Mouse (Mus musculus): ENCODE results near the gene Csnk2a1. TPM values are rescaled to one million over a fixed set of nuclear protein-coding genes. Genes with fewer than 3 reads are reported as not detected.

Gene Csnk2a1
- polyA plus RNA-seq, 1 experiment = 14.9 TPM

DNA sequence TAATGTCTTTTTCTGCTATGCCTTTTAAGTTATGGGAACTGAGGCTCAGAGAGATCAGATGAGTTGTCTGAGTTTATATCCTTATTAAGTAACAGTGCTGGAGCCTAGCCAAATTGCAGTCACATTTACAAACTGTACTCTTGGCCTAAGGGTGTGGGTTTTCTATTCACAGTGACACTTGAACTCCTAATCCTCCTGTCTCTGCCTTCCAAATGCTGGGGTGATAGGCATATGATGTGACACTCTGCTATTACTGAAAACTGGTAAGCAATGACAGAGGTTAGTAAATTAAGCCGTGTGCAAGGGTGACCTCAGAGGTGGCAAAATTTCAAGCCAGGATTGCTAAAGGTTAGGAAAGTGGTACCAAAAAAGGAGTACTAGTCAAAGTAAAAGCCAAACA is 9.7 kb upstream of the Csnk2a1 start:
- TF ChIP-seq GATA1 (IDR thresholded peaks at IDR 0.05; ENCODE audit: low read length) = no peak

DNA sequence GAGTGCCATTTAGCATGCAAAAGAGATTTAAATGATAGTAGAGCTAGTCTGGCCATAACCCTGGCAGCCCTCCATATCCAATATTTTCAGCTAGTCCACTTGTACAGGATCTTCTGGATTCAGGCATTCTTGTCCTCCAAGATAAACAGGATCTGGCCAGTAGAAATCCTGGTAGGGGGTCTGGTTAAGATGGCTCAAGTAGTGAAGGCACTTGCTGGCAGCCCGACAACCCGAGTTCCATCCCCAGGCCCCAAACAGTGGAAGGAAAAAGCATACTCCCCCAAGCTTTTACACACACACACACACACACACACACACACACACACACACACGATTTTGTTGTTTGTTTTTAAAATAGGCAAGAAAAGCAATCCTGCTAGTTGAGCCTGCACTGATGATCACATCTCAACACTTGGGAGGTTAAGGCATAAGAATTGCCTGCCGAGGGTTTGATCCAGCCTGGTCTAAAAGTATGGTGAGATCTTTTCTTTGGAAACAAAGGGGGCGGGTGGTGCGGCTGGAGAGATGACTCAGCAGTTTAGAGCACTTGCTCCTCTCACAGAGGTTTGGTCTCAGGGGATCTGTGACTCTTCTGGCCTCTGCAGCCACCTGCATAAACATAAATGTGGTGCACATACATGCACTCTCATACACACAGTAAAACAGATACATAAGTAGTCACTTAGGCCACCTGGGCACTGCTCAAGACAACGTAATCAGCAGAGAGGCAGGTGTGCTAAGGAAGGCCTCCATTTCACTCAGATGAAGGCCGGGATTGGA is 2.9 kb upstream of the Csnk2a1 start:
- TF ChIP-seq GATA1 (IDR thresholded peaks at IDR 0.05; ENCODE audit: low read length) = no peak

DNA sequence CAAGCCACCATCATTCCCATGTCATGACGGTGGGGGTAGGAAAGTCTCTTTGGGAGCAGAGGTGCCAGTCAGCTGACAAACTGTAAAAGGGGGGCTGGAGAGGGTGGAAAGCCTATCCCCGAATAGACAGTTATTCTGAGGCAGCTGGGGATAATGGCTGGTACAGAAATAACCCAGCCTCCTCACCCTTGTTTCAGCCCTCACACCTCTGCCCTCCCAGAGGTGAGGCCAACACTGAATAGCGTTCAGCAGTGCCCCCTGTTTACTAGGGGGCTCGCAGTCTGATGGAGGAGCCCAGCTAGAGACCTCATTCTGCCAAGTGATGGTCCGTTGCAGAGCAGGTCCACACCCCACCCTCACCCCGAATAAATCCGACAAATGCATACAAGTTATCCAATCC is 1.1 kb upstream of the Csnk2a1 start:
- TF ChIP-seq GATA1 (IDR thresholded peaks at IDR 0.05; ENCODE audit: low read length) = no peak

DNA sequence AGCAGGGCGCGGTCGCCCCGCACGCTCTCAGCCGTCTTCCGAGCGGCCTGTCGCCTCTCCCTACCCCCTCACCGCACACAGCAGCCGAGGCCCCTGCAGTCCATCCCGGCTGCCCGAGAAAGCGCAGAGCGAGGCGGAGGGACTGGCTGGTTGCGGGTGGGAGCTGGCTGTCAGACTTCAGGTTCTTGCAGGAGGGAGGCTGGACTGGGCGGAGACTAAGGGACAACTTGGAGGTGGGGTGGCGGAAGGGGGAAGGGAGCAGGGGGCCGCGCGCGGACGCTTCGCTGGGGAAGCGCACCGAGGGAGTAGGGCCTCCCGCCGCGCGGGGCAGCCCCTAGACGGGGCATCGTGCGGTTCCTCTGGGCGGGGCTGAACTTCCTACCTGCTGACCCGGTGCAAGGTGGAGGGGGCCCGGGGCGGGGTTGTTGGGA is 427 bp downstream of the Csnk2a1 start:
- TF ChIP-seq GATA1 (IDR thresholded peaks at IDR 0.05; ENCODE audit: low read length) = no peak

DNA sequence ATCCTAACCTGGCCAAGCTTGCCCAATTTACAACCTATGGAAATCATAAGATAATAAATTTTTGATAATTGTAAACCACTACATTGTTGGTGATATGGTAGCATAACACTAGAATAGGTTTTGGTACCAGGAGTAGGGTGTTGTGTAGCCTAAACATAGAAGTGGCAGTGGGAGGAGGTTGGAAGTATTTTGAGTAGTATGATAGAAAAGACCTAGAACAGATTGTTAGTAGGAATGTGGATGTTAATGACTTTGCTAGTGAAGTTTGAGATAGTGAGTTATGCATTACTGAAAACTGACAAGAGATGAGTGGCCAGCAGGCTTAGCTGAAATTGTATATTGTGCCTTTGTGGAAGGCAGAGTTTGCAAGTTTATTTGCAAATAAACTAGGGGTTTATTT is 3.4 kb downstream of the Csnk2a1 start:
- no peak for TF ChIP-seq GATA1 (IDR thresholded peaks at IDR 0.05; ENCODE audit: low read length)

DNA sequence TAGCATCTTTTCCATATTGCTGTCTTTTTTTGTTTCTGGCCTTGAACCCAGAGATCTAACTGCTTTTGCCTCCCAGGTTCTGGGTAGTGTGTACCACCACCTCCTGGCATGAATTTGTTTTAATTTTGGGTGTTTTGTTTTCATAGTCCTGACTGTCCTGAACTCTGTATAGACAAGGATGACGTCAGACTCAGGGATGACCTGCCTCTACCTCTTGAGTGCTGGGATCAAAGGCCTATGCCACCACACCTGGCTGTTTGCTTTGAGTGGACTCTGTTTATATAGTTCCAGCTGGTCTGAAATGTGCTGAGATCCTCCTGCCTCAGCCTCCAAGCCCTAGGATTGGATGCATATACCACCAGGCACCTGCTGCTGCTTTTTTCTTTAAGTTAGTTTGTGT is 11.3 kb downstream of the Csnk2a1 start:
- TF ChIP-seq GATA1 (IDR thresholded peaks at IDR 0.05; ENCODE audit: low read length) = no peak

DNA sequence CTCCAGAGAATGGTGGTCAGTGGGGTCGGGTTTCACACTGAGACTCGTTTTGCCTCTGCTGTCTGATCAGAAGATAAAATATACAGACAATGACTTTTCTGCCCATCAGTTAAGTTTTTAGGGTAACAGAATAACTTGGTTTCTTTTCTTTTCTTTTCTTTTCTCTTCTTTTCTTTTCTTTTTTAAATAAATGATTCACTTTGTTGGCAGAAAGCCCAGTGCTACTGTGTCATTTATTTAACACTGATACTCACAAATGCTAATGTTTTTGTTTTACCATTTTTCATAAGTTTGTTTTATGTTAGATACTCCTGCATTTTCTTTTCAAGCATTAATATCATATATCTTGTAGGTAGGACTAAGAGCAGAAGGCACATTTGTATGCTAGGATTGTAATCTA is 13.9 kb downstream of the Csnk2a1 start:
- no peak for TF ChIP-seq GATA1 (IDR thresholded peaks at IDR 0.05; ENCODE audit: low read length)

DNA sequence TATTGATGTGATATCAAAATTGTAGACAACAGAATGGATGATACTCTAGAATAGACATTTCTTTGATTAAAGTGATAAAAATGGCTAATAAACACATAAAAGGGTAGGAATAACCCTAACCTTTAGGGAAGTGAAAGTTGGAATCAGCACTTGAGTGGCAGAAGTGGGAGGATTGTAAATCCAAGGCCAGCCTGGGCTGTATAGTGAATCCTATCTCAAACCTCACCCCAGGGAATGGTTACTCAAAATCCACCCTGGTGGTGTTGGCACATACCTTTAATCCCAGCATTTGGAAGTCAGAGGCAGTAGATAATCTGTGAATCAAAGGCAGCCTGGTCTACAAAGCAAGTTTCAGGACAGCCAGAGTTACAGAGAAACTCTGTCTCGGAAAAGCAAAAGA is 20.6 kb downstream of the Csnk2a1 start:
- no peak for TF ChIP-seq GATA1 (IDR thresholded peaks at IDR 0.05; ENCODE audit: low read length)

DNA sequence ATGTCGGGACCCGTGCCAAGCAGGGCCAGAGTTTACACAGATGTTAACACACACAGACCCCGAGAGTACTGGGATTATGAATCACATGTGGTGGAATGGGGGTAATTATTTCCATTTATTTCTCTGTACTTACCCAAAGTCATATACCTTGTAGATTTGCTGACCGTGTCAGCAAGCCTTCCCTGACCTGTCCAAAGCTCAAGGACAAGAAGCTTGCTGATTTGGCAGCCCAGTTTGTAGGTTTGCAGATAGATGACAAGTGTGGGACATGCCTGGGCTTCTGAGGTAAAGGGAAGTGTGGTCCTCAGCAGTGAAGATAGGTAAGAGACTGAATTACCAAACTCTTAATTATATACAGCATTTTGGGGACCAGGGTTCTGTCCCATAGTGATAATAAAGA is 23.9 kb downstream of the Csnk2a1 start:
- TF ChIP-seq GATA1 (IDR thresholded peaks at IDR 0.05; ENCODE audit: low read length) = no peak

DNA sequence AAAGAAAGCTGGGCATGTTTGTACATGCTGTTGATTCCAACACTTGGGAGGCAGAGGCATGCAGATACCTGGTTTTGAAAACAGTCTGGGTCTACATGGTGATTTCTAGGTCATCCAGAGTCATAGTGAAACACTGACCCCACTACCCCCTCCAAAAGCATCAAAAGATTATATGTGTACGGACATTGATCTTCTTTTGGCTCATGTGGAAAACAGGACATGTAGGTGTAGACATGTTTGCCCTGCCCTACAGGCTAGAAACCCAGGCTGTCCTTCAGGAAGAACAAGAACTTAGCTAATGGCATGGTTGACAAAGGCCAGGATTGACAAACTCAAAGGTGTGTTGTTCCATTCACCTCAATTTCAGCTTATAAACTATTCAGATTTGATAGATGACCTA is 33.1 kb downstream of the Csnk2a1 start:
- no peak for TF ChIP-seq GATA1 (IDR thresholded peaks at IDR 0.05; ENCODE audit: low read length)

DNA sequence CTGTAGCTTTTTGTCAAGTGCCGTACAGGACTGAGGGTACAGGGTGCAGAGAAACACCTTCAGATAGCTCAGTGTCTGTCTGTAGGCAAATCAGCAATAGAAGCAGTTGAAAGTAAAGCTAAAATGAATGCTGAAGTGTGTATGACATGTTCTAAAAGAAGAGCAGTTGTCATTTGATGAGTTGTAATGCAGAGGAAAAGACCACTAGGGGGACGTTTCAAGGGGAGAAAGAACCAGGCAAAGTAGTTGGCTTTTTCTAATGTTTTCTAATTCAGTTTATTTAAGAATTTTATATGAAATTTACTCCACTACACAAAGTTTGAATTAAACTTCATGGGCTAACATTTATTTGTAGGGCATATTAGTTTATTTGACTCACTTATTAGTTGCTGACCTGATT is 47.0 kb downstream of the Csnk2a1 start:
- no peak for TF ChIP-seq GATA1 (IDR thresholded peaks at IDR 0.05; ENCODE audit: low read length)

DNA sequence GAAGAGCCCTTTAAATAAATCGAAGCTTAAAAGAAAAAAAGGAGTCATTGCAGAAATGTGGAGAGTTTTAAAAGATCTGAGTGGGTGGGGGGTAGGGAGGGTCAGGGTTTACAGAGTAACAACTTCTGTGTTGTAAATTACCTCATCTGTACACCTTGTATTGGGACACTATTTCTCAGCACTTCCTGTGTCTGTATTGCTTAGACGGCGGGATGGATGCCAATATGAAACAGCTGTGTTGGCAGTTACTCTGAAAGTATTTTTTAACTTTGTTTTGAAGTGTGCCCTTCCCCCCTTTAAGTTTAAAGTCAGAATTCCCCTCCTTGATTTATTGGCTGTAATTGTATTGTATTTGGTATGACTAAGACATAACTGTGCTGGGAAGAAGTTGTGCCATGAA is 54.8 kb downstream of the Csnk2a1 start:
- TF ChIP-seq GATA1 (IDR thresholded peaks at IDR 0.05; ENCODE audit: low read length) = no peak

DNA sequence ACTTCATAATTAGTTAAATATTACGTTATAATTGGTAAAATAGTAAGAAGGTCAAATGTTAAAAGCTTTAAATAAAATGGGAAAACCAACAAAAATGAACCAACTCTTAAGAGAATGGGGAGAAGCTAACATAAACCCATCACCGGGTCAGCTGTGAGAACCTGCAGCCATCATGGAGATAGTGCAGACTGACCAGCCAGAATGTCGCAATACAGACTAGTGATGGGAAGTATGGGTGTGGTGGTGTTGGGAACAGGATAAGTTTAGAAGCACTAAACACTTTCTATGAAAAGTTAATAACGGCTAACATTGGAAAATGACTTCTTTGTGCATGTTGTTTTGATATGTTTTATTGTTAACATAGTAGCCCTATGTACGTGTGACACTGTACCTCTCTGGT is 60.9 kb downstream of the Csnk2a1 start:
- TF ChIP-seq GATA1 (IDR thresholded peaks at IDR 0.05; ENCODE audit: low read length) = no peak

DNA sequence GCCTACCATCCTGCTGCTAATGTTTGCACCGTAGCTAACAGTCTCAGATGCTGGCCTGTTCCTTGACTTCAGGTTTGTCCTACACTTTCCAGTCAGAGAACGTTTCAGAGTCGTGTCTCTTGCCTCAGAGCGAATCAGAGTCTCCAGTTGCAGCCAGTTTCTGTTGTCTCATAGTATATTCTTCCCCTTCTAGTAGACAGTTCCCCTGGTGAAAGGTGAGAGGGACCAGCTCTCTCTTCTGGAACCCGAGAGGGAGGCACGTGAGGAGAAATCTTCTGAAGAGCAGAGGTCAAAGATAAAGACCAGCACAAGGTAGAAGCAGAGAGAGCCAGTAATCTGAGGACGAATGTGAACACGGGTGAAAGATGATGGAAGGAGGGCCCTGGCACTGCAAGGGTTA is 61.4 kb downstream of the Csnk2a1 start:
- no peak for TF ChIP-seq GATA1 (IDR thresholded peaks at IDR 0.05; ENCODE audit: low read length)

DNA sequence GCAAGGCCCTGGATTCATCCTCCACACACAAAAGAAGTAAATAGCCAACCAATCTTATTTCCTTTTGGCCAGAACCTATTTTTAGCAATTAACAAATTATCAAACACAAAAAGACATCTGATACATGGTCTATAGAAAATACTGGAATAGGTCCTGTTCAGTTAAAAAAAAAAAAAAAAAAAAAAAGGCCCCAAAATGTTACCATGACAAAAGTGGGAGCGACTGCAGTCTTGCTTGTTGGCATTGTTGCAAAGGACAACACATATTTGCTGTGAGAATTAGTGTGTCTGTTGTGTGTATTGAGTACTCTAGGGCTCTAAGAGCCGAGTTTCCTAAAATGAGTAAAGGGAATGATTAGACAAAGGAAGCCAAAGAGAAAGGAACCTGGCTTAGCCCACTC is 65.8 kb downstream of the Csnk2a1 start:
- TF ChIP-seq GATA1 (IDR thresholded peaks at IDR 0.05; ENCODE audit: low read length) = no peak

DNA sequence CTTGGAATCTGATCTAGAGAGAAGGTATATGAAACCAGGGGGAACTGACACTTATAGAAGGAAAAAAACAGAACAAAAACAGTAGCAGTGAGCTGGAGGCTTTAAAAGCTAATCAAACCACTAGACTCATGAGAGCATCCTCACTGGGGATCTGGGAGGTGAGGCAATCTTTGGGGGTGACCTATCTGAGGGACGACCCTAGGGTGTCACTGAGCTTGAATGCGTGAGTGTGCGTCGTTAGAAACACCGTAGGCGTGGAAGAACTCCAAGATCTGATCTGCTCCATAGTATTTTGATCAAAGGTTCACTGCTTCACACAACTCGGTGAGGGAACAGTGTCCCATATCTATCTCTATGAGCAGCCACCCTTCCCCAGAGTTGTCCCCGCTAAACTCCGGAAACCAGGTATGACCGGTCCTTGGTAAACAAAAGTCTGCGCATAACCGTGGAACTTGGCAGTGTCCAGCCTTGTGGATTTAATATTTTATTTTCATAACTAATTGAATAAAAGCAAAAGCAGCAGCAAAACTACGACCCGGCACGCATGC is 66.6 kb downstream of the Csnk2a1 start:
- TF ChIP-seq GATA1 (IDR thresholded peaks at IDR 0.05; ENCODE audit: low read length) = no peak

DNA sequence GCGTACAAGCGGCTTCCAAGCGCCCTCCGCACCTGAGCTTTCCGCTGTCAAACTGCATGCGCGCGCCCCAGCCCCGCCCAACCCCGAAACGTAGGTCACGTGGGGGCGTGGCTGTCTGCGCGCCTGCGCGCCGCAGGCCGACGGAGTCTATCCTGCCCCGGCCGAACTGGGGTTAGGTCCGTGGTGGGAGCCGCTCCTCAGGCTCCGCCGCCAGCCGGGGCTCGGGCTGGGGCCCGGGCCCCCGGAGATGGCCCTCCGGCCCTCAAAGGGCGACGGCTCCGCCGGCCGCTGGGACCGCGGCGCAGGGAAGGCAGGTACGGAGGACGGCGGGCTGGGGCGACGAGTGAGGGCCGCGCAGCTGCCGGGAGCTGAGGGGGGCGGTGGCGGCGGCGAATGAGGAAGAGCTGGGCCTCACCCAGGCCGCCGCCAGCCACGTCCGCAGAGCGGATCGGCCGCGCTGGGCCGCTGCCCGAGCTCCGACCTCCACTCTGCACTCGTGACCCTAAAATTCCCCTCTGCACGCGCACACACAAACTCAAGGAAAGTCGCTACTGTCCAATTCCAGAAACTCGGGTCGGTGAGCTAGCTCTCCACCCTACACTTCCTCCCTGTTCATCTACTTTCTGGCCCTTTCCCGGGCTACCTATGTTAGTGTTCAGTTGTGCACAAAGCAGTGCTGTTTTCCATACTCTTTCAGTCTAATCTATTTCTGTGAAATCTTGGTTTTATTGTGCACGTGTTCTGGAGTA is 67.3 kb downstream of the Csnk2a1 start, which contains the start of gene Tbc1d20:
Gene Tbc1d20, plus strand, starts transcription at position 102 of the 749 bp plus-strand sequence.
- TF ChIP-seq GATA1 (IDR thresholded peaks at IDR 0.05; ENCODE audit: low read length) = no peak
